Comparison of ENCODE assay signal across 31 mouse cellular contexts in genomic region chr8:106462131-106462530, GRCm38 (mm10). TPM values are rescaled to one million over a fixed set of nuclear protein-coding genes. Genes with fewer than 3 reads are reported as not detected.
DNase-seq lines count a peak whose midpoint lies in the region; ATAC-seq lines count a peak whose summit lies in the region.
"Had no signal": no experiment of that assay in that cellular context is flagged by ENCODE, and none has a peak within 500 bp of the region (broad histone marks: within the 10 kb centered on the region; RNA-seq: fewer than 3 reads in every experiment).

No protein-coding gene starts in this region.

- no peak overlapping the region for H3K9ac ChIP-seq in heart, embryonic 11.5 days (ENCODE audit: low read depth, low read length)
- H3K9ac ChIP-seq in heart, embryonic 13.5 days: peak overlapping the region; percentile 12; the same call in 1 of the 2 replicates
- no peak overlapping the region for H3K9ac ChIP-seq in liver, embryonic 13.5 days
- H3K9ac ChIP-seq: embryonic facial prominence, embryonic 13.5 days; embryonic facial prominence, embryonic 15.5 days; forebrain, embryonic 12.5 days had no signal

- H3K27me3 ChIP-seq in heart, embryonic 11.5 days (ENCODE audit: control insufficient read depth, insufficient read depth, low read length): no peaks in the 10 kb centered on the region
- H3K27me3 ChIP-seq in heart, embryonic 13.5 days (replicated peaks): no peaks in the 10 kb centered on the region
- H3K27me3 ChIP-seq in liver, embryonic 13.5 days: no peaks in the 10 kb centered on the region
- H3K27me3 ChIP-seq in limb, embryonic 10.5 days (ENCODE audit: low read depth, poor library complexity, severe bottlenecking): no peaks in the 10 kb centered on the region
- H3K27me3 ChIP-seq: CH12.LX; embryonic facial prominence, embryonic 13.5 days; embryonic facial prominence, embryonic 15.5 days; forebrain, embryonic 12.5 days; Patski had no signal

- H3K27ac ChIP-seq in heart, embryonic 11.5 days (ENCODE audit: low read depth, low read length): no peak overlapping the region
- H3K27ac ChIP-seq in heart, embryonic 13.5 days (replicated peaks): no peak overlapping the region
- H3K27ac ChIP-seq in liver, embryonic 13.5 days: no peak overlapping the region
- H3K27ac ChIP-seq in limb, embryonic 10.5 days: 0 out of 2 replicates have a peak overlapping the region, but pooled peaks have one; percentile 17
- H3K27ac ChIP-seq: embryonic facial prominence, embryonic 13.5 days; embryonic facial prominence, embryonic 15.5 days; forebrain, embryonic 10.5 days; forebrain, embryonic 12.5 days had no signal

- H3K36me3 ChIP-seq in heart, embryonic 11.5 days (ENCODE audit: control insufficient read depth, insufficient read depth, low read length): no peaks in the 10 kb centered on the region
- no peaks in the 10 kb centered on the region for H3K36me3 ChIP-seq in heart, embryonic 13.5 days
- no peaks in the 10 kb centered on the region for H3K36me3 ChIP-seq in liver, embryonic 13.5 days
- no peaks in the 10 kb centered on the region for H3K36me3 ChIP-seq in limb, embryonic 10.5 days
- H3K36me3 ChIP-seq: embryonic facial prominence, embryonic 13.5 days; embryonic facial prominence, embryonic 15.5 days; forebrain, embryonic 10.5 days; forebrain, embryonic 12.5 days; G1E had no signal

- 47% methylated on average over 5 of the region's 5 CpGs for WGBS in heart, embryonic 11.5 days (ENCODE audit: insufficient replicate concordance)
- 45% methylated on average over 5 of the region's 5 CpGs for WGBS in heart, embryonic 13.5 days
- WGBS in liver, embryonic 13.5 days (ENCODE audit: insufficient replicate concordance): 37% methylated on average over 5 of the region's 5 CpGs
- WGBS in limb, embryonic 10.5 days: 72% methylated on average over 5 of the region's 5 CpGs

- no peak overlapping the region for H3K4me2 ChIP-seq in heart, embryonic 11.5 days
- no peak overlapping the region for H3K4me2 ChIP-seq in heart, embryonic 13.5 days
- no peak overlapping the region for H3K4me2 ChIP-seq in liver, embryonic 13.5 days
- H3K4me2 ChIP-seq: embryonic facial prominence, embryonic 13.5 days; embryonic facial prominence, embryonic 15.5 days; forebrain, embryonic 12.5 days had no signal

- no peak overlapping the region for H3K4me3 ChIP-seq in heart, embryonic 11.5 days (ENCODE audit: low read depth, low read length)
- no peak overlapping the region for H3K4me3 ChIP-seq in heart, embryonic 13.5 days
- H3K4me3 ChIP-seq in liver, embryonic 13.5 days (replicated peaks): no peak overlapping the region
- H3K4me3 ChIP-seq in limb, embryonic 10.5 days: no peak overlapping the region
- H3K4me3 ChIP-seq: embryonic facial prominence, embryonic 13.5 days; embryonic facial prominence, embryonic 15.5 days; erythroblast, embryonic 14.5 days; forebrain, embryonic 10.5 days; forebrain, embryonic 12.5 days had no signal

- peaks cover 8% of the 10 kb centered on the region for H3K4me1 ChIP-seq in heart, embryonic 11.5 days (ENCODE audit: control insufficient read depth, insufficient read depth, low read length)
- peaks cover 23% of the 10 kb centered on the region for H3K4me1 ChIP-seq in heart, embryonic 13.5 days
- H3K4me1 ChIP-seq in liver, embryonic 13.5 days (replicated peaks): peaks cover 4% of the 10 kb centered on the region
- peaks cover 8% of the 10 kb centered on the region for H3K4me1 ChIP-seq in limb, embryonic 10.5 days
- H3K4me1 ChIP-seq: embryonic facial prominence, embryonic 13.5 days; embryonic facial prominence, embryonic 15.5 days; forebrain, embryonic 12.5 days had no signal

- no peak for ATAC-seq in heart, embryonic 11.5 days (replicated peaks; ENCODE audit: insufficient number of reproducible peaks, low FRiP score, low TSS enrichment)
- ATAC-seq in heart, embryonic 13.5 days (ENCODE audit: extremely low read depth, insufficient number of reproducible peaks, low FRiP score, low TSS enrichment): no peak
- ATAC-seq in liver, embryonic 13.5 days (ENCODE audit: low read depth): peak; percentile 57; the same call in 1 of the 2 replicates
- ATAC-seq: activated CD4-positive, CD25-positive, alpha-beta regulatory T cell, adult 4 months; CD4-positive, CD25-positive, alpha-beta regulatory T cell, adult 4 months; forebrain, embryonic 14.5 days; Patski had no signal

- peak; percentile 45 for DNase-seq in heart, adult 11 months
- no peak for DNase-seq in heart, adult 18-20 months
- DNase-seq in liver, embryonic 13.5 days: peak; percentile 1
- DNase-seq in liver: no peak
- DNase-seq in limb, embryonic 10.5 days (ENCODE audit: low spot score): no peak
- DNase-seq in cerebellum, adult 8-10 months: no peak
- DNase-seq: adrenal gland, adult 8-10 months; adrenal gland, postnatal 14 days; adrenal gland, postnatal 36 days; B cell, adult 2 months; cerebellum, adult 11-12 months; cerebellum, adult 2 months; cerebellum, adult 9-11 months; cerebellum, postnatal 14 days; cerebellum, postnatal 36 days had no signal

- no peaks in the 10 kb centered on the region for H3K9me3 ChIP-seq in heart, embryonic 11.5 days (replicated peaks; ENCODE audit: control insufficient read depth, low read length)
- H3K9me3 ChIP-seq in heart, embryonic 13.5 days: no peaks in the 10 kb centered on the region
- H3K9me3 ChIP-seq in liver, embryonic 13.5 days (replicated peaks): no peaks in the 10 kb centered on the region
- no peaks in the 10 kb centered on the region for H3K9me3 ChIP-seq in limb, embryonic 10.5 days (replicated peaks)
- H3K9me3 ChIP-seq: embryonic facial prominence, embryonic 13.5 days; embryonic facial prominence, embryonic 15.5 days; forebrain, embryonic 10.5 days; forebrain, embryonic 12.5 days; G1E had no signal

RNA-seq across cellular contexts. Expression of gene 6030452D12Rik, which starts 38.2 kb away (rescaled TPM):
- polyA plus RNA-seq in heart, embryonic 11.5 days (2014; fragmentation: Nextera tagmentation; extraction: Ambion mirVana): not detected in 2 replicates
- polyA plus RNA-seq in heart, embryonic 13.5 days (2015; fragmentation: Nextera tagmentation; extraction: Ambion mirVana): not detected in 2 replicates
- not detected for total RNA-seq in heart, adult 18-20 months (2021)
- not detected in 2 replicates for polyA plus RNA-seq in liver, embryonic 13.5 days (2015; fragmentation: Nextera tagmentation; extraction: Ambion mirVana)
- not detected in 2 replicates for polyA plus RNA-seq in limb, embryonic 10.5 days (2016; fragmentation: Nextera tagmentation; extraction: Ambion mirVana)
- total RNA-seq: adrenal gland, adult 18-20 months; adrenal gland, adult 8-10 months; adrenal gland, postnatal 14 days; adrenal gland, postnatal 36 days; CH12.LX; common myeloid progenitor, adult 5-6 weeks; G1E had no signal
- polyA plus RNA-seq: activated CD4-positive, CD25-positive, alpha-beta regulatory T cell, adult 4 months; CD4-positive, CD25-positive, alpha-beta regulatory T cell, adult 4 months; cerebellum, adult 2 months; embryonic facial prominence, embryonic 11.5 days; embryonic facial prominence, embryonic 13.5 days; embryonic facial prominence, embryonic 15.5 days; erythroblast, embryonic 14.5 days; forebrain, embryonic 10.5 days; forebrain, embryonic 12.5 days; forebrain, embryonic 14.5 days; G1E; Patski had no signal

RNA-seq across cellular contexts. Expression of gene Zfp90, which starts 47.0 kb away (rescaled TPM):
- 13.2 and 16.8 TPM in 2 replicates for polyA plus RNA-seq in heart, embryonic 11.5 days (2014; fragmentation: Nextera tagmentation; extraction: Ambion mirVana)
- 13.9 and 15.3 TPM in 2 replicates for polyA plus RNA-seq in heart, embryonic 13.5 days (2015; fragmentation: Nextera tagmentation; extraction: Ambion mirVana)
- 1 to 10 TPM; 2.8 to 3.2 TPM for total RNA-seq in heart, adult 18-20 months (2021)
- polyA plus RNA-seq in liver, embryonic 13.5 days (2015; fragmentation: Nextera tagmentation; extraction: Ambion mirVana): 2.6 and 3.0 TPM in 2 replicates
- polyA plus RNA-seq in limb, embryonic 10.5 days (2016; fragmentation: Nextera tagmentation; extraction: Ambion mirVana): 21.6 and 28.7 TPM in 2 replicates
- polyA plus RNA-seq: G1E had no signal

RNA-seq across cellular contexts. Expression of gene Cdh3, which starts 48.6 kb away (rescaled TPM):
- polyA plus RNA-seq in heart, embryonic 11.5 days (2014; fragmentation: Nextera tagmentation; extraction: Ambion mirVana): 17.8 and 22.5 TPM in 2 replicates
- polyA plus RNA-seq in heart, embryonic 13.5 days (2015; fragmentation: Nextera tagmentation; extraction: Ambion mirVana): 29.5 and 32.0 TPM in 2 replicates
- under 1 TPM; 0.35 to 0.93 TPM for total RNA-seq in heart, adult 18-20 months (2021)
- polyA plus RNA-seq in liver, embryonic 13.5 days (2015; fragmentation: Nextera tagmentation; extraction: Ambion mirVana): 2.5 and 2.8 TPM in 2 replicates
- 29.7 and 34.5 TPM in 2 replicates for polyA plus RNA-seq in limb, embryonic 10.5 days (2016; fragmentation: Nextera tagmentation; extraction: Ambion mirVana)
- total RNA-seq: CH12.LX; common myeloid progenitor, adult 5-6 weeks had no signal
- polyA plus RNA-seq: activated CD4-positive, CD25-positive, alpha-beta regulatory T cell, adult 4 months; CD4-positive, CD25-positive, alpha-beta regulatory T cell, adult 4 months; erythroblast, embryonic 14.5 days; G1E had no signal

Comparison
In these comparisons a context has a peak if more than half of its experiments do, and no peak if none do; other contexts are left out.
1. DNase-seq: peak in heart, adult 11 months (single experiment) and liver, embryonic 13.5 days (single experiment); none in heart, adult 18-20 months (0 of 2), liver (single experiment), limb, embryonic 10.5 days (single experiment) and cerebellum, adult 8-10 months (single experiment).